Mouse (Mus musculus) myocyte (in vitro differentiated cells): ENCODE results near the gene C1qtnf6. TPM values are rescaled to one million over a fixed set of nuclear protein-coding genes. Genes with fewer than 3 reads are reported as not detected.

ENCODE experiments used
- H3K27me3 ChIP-seq: one replicate; pipeline ENCODE4 v1.6.1; 2011; ENCODE audit not compliant: control insufficient read depth, insufficient read depth, insufficient read length
- H3K36me3 ChIP-seq: one replicate; pipeline ENCODE4 v1.6.1; 2011; ENCODE audit not compliant: control insufficient read depth, insufficient read depth
- H3K4me2 ChIP-seq: one replicate; pipeline ENCODE4 v1.6.1; 2011; ENCODE audit warnings: low read depth, control low read depth
- H3K4me3 ChIP-seq: one replicate; pipeline ENCODE4 v1.5.1; 2011; ENCODE audit warnings: mild to moderate bottlenecking, control low read depth, moderate library complexity
- H3K79me2 ChIP-seq: one replicate; pipeline ENCODE4 v1.6.1; 2011; ENCODE audit not compliant: control insufficient read depth, insufficient read depth
- H3ac ChIP-seq: one replicate; pipeline ENCODE4 v1.6.1; 2011; ENCODE audit not compliant: control insufficient read depth, insufficient read length
- CEBPB ChIP-seq: IDR thresholded peaks from 2 replicates; pipeline ENCODE4 v1.6.1; 2011; ENCODE audit warnings: mild to moderate bottlenecking, moderate library complexity; ENCODE audit not compliant: poor library complexity, insufficient read depth, severe bottlenecking
- E2F4 ChIP-seq: IDR thresholded peaks from one replicate; pipeline ENCODE4 v1.6.1; 2011; ENCODE audit warnings: mild to moderate bottlenecking, control low read depth, moderate library complexity; ENCODE audit not compliant: insufficient read depth
- MAX ChIP-seq: IDR thresholded peaks from one replicate; pipeline ENCODE4 v1.6.1; 2011; ENCODE audit warnings: low read depth, mild to moderate bottlenecking, control low read depth
- MYOD1 ChIP-seq, 3 experiments: IDR thresholded peaks; one replicate each; pipeline ENCODE4 v1.6.1; 2011; ENCODE audit warnings: control low read depth in 2 of 3, low read depth in 2 of 3, mild to moderate bottlenecking in 2 of 3, moderate library complexity in 1 of 3; ENCODE audit not compliant: insufficient read length in 2 of 3, control insufficient read depth in 1 of 3
- MYOG ChIP-seq, 3 experiments: IDR thresholded peaks; one replicate each; pipeline ENCODE4 v1.6.1; 2011; ENCODE audit warnings: control low read depth in 2 of 3, low read depth in 2 of 3, mild to moderate bottlenecking in 2 of 3; ENCODE audit not compliant: insufficient read length in 2 of 3, control insufficient read depth in 1 of 3, insufficient read depth in 1 of 3
- POLR2A ChIP-seq: IDR thresholded peaks from one replicate; pipeline ENCODE4 v1.6.1; 2011; ENCODE audit warnings: low read depth, mild to moderate bottlenecking, control low read depth, moderate library complexity; ENCODE audit not compliant: insufficient read length
- POLR2AphosphoS2 ChIP-seq: IDR thresholded peaks from one replicate; pipeline ENCODE4 v1.6.1; 2011; ENCODE audit warnings: low read depth, control low read depth; ENCODE audit not compliant: insufficient read length
- REST ChIP-seq: IDR thresholded peaks from one replicate; pipeline ENCODE4 v1.6.1; 2011; ENCODE audit warnings: mild to moderate bottlenecking, control low read depth, moderate library complexity; ENCODE audit not compliant: insufficient read depth, insufficient read length
- SRF ChIP-seq: IDR thresholded peaks from one replicate; pipeline ENCODE4 v1.6.1; 2011; ENCODE audit warnings: low read depth; ENCODE audit not compliant: control insufficient read depth, insufficient read length
- TCF12 ChIP-seq: IDR thresholded peaks from one replicate; pipeline ENCODE4 v1.6.1; 2011; ENCODE audit warnings: mild to moderate bottlenecking, control low read depth; ENCODE audit not compliant: poor library complexity, insufficient read depth, severe bottlenecking
- TCF3 ChIP-seq: IDR thresholded peaks from one replicate; pipeline ENCODE4 v1.6.1; 2011; ENCODE audit warnings: low read depth, control low read depth; ENCODE audit not compliant: insufficient read length
- USF1 ChIP-seq: IDR thresholded peaks from one replicate; pipeline ENCODE4 v1.6.1; 2011; ENCODE audit warnings: low read depth, mild to moderate bottlenecking, control low read depth, moderate library complexity
- polyA plus RNA-seq: library from polyadenylated mRNA; unstranded; fragments of >200 nt; fragmentation: generic; extraction: Trizol; gene quantifications from one replicate; pipeline ENCODE4 v1.2.1, GENCODE M21; 2012; ENCODE audit warnings: missing spikeins

The C1qtnf6 gene
- polyA plus RNA-seq, 1 experiment, result 66.2 TPM

- H3K4me3 ChIP-seq, result no peak overlapping the region
- TF ChIP-seq POLR2A (no peak), REST (no peak), USF1 (no peak), MYOD1 (IDR thresholded peaks at IDR 0.05; ENCODE audit: control insufficient read depth in 1 of 3, insufficient read length in 2 of 3, low read depth in 2 of 3) (no peak), MAX (no peak), SRF (no peak), POLR2AphosphoS2 (no peak), CEBPB (no peak), E2F4 (no peak), MYOG (IDR thresholded peaks at IDR 0.05; ENCODE audit: control insufficient read depth in 1 of 3, insufficient read depth in 1 of 3, insufficient read length in 2 of 3, low read depth in 2 of 3) (no peak), TCF3 (no peak), TCF12 (no peak)
- H3ac ChIP-seq, result no peak overlapping the region
- no peaks in the 10 kb centered on the region for H3K79me2 ChIP-seq
- peaks cover 50% of the 10 kb centered on the region for H3K27me3 ChIP-seq
- H3K4me2 ChIP-seq, result no peak overlapping the region
- no peaks in the 10 kb centered on the region for H3K36me3 ChIP-seq
These were observed 11.6 kb upstream of the C1qtnf6 start for GRCm38 (mm10) chr15:78542767-78543303.

- Histone ChIP-seq H3K4me3 (no peak overlapping the region), H3K27me3 (peaks cover 50% of the 10 kb centered on the region), H3K4me2 (no peak overlapping the region), H3ac (no peak overlapping the region), H3K79me2 (no peaks in the 10 kb centered on the region), H3K36me3 (no peaks in the 10 kb centered on the region)
- TF ChIP-seq MAX (no peak), CEBPB (no peak), MYOG (IDR thresholded peaks at IDR 0.05; ENCODE audit: control insufficient read depth in 1 of 3, insufficient read depth in 1 of 3, insufficient read length in 2 of 3, low read depth in 2 of 3) (no peak), POLR2A (no peak), SRF (no peak), REST (no peak), MYOD1 (IDR thresholded peaks at IDR 0.05; ENCODE audit: control insufficient read depth in 1 of 3, insufficient read length in 2 of 3, low read depth in 2 of 3) (no peak), TCF12 (no peak), E2F4 (no peak), USF1 (no peak), TCF3 (no peak), POLR2AphosphoS2 (no peak)
These were observed 11.0 kb upstream of the C1qtnf6 start for GRCm38 (mm10) chr15:78542098-78542766.

- H3K27me3 ChIP-seq, result peaks cover 50% of the 10 kb centered on the region
- no peak overlapping the region for H3K4me2 ChIP-seq
These were observed 10.4 kb upstream of the C1qtnf6 start for GRCm38 (mm10) chr15:78541606-78542005.

GRCm38 (mm10) chr15:78541036-78541435 is 9.8 kb upstream of the C1qtnf6 start:
- Histone ChIP-seq H3ac (no peak overlapping the region), H3K36me3 (no peaks in the 10 kb centered on the region), H3K79me2 (no peaks in the 10 kb centered on the region), H3K27me3 (peaks cover 50% of the 10 kb centered on the region), H3K4me2 (no peak overlapping the region), H3K4me3 (no peak overlapping the region)
- TF ChIP-seq USF1 (no peak), MAX (no peak), MYOG (IDR thresholded peaks at IDR 0.05; ENCODE audit: control insufficient read depth in 1 of 3, insufficient read depth in 1 of 3, insufficient read length in 2 of 3, low read depth in 2 of 3) (no peak), TCF3 (no peak), SRF (no peak), CEBPB (no peak), REST (no peak), POLR2A (no peak), E2F4 (no peak), MYOD1 (IDR thresholded peaks at IDR 0.05; ENCODE audit: control insufficient read depth in 1 of 3, insufficient read length in 2 of 3, low read depth in 2 of 3) (no peak), POLR2AphosphoS2 (no peak), TCF12 (no peak)

More at GRCm38 (mm10) chr15:78541606-78542005, 10.4 kb upstream of the C1qtnf6 start:
- H3K36me3 ChIP-seq, result no peaks in the 10 kb centered on the region
- no peaks in the 10 kb centered on the region for H3K79me2 ChIP-seq
- no peak overlapping the region for H3ac ChIP-seq
- TF ChIP-seq TCF3 (no peak), POLR2A (no peak), POLR2AphosphoS2 (no peak)
- H3K4me3 ChIP-seq, result no peak overlapping the region
